Mouse (Mus musculus) heart, postnatal 14 days (tissue): ENCODE measurements around the gene Optn. TPM values are rescaled to one million over a fixed set of nuclear protein-coding genes. Genes with fewer than 3 reads are reported as not detected.

Source experiments
- DNase-seq, 2 experiments: peaks; one replicate each; pipeline ENCODE4 v3.0.0; 2021 to 2022
- intact Hi-C: fragments of 180-260 bp; cut with DNase I; formaldehyde crosslinking; loops from one replicate; pipeline ENCODE4 v1.15.1; 2025
- total RNA-seq, 2 experiments: library from RNA; stranded (reverse); gene quantifications; 2 replicates each; pipeline ENCODE4 v1.2.3; 2021

The Optn gene
- total RNA-seq, 2 experiments from 2014 or later, result 41.8 to 44.0 TPM

- DNase-seq, result no peak
- intact Hi-C loops, result no loop called here
Observed at GRCm38 (mm10) chr2:5064247-5064646, 396 bp upstream of the Optn start.

GRCm38 (mm10) chr2:5062496-5063298, 1.2 kb downstream of the Optn start:
- intact Hi-C loops, result no loop called here
- DNase-seq, result no peak

GRCm38 (mm10) chr2:5061133-5061708, 2.6 kb downstream of the Optn start:
- intact Hi-C loops, result no loop called here
- no peak for DNase-seq

- no peak for DNase-seq
- intact Hi-C loops, result no loop called here
Observed at GRCm38 (mm10) chr2:5059997-5060396, 3.9 kb downstream of the Optn start.

- intact Hi-C loops, result no loop called here
Observed at GRCm38 (mm10) chr2:5058436-5058835, 5.4 kb downstream of the Optn start.

GRCm38 (mm10) chr2:5050562-5050961, 13.3 kb downstream of the Optn start:
- DNase-seq, result no peak
- intact Hi-C loops, result no loop called here

More at GRCm38 (mm10) chr2:5058436-5058835, 5.4 kb downstream of the Optn start:
- DNase-seq, result no peak

- intact Hi-C loops, result no loop called here
- DNase-seq, result no peak
Observed at GRCm38 (mm10) chr2:5047016-5047415, 16.8 kb downstream of the Optn start.

- no peak for DNase-seq
Observed at GRCm38 (mm10) chr2:5045269-5045965, 18.4 kb downstream of the Optn start.

GRCm38 (mm10) chr2:5044321-5044720, 19.5 kb downstream of the Optn start:
- DNase-seq, result no peak
- intact Hi-C loops, result no loop called here

More at GRCm38 (mm10) chr2:5045269-5045965, 18.4 kb downstream of the Optn start:
- intact Hi-C loops, result no loop called here

GRCm38 (mm10) chr2:5043476-5043761, 20.4 kb downstream of the Optn start:
- no peak for DNase-seq
- intact Hi-C loops, result no loop called here

- no peak for DNase-seq
- intact Hi-C loops, result no loop called here
Observed at GRCm38 (mm10) chr2:5042616-5043475, 21.0 kb downstream of the Optn start.

- intact Hi-C loops, result no loop called here
- DNase-seq, result no peak
Observed at GRCm38 (mm10) chr2:5041854-5042253, 22.0 kb downstream of the Optn start.

- no peak for DNase-seq
- intact Hi-C loops, result no loop called here
Observed at GRCm38 (mm10) chr2:5040281-5041161, 23.3 kb downstream of the Optn start.

GRCm38 (mm10) chr2:5039350-5040170, 24.3 kb downstream of the Optn start:
- DNase-seq, result no peak
- intact Hi-C loops, result no loop called here

GRCm38 (mm10) chr2:5038320-5038719, 25.5 kb downstream of the Optn start:
- intact Hi-C loops, result no loop called here
- DNase-seq, result no peak

GRCm38 (mm10) chr2:5037390-5037789, 26.5 kb downstream of the Optn start:
- no peak for DNase-seq
- intact Hi-C loops, result no loop called here

- DNase-seq, result no peak
Observed at GRCm38 (mm10) chr2:5036411-5037076, 27.3 kb downstream of the Optn start.

GRCm38 (mm10) chr2:5035241-5035640, 28.6 kb downstream of the Optn start:
- DNase-seq, result no peak
- intact Hi-C loops, result no loop called here

More at GRCm38 (mm10) chr2:5036411-5037076, 27.3 kb downstream of the Optn start:
- intact Hi-C loops, result no loop called here
